Mouse (Mus musculus) adrenal gland, adult (tissue): Measurements from ENCODE around the gene Cdc73.
"Not testable (repeated sequence)": the region's sequence is repeated elsewhere in the genome, so short reads cannot be mapped to it uniquely, and the experiment has no call there.

ENCODE experiments used
- DNase-seq, 2 experiments: peaks; one replicate each; pipeline ENCODE4 v3.0.0; 2022 to 2023; ENCODE audit warnings: low spot score in 1 of 2; ENCODE audit not compliant: inconsistent age in 2 of 2

Cdc73 gene

DNA sequence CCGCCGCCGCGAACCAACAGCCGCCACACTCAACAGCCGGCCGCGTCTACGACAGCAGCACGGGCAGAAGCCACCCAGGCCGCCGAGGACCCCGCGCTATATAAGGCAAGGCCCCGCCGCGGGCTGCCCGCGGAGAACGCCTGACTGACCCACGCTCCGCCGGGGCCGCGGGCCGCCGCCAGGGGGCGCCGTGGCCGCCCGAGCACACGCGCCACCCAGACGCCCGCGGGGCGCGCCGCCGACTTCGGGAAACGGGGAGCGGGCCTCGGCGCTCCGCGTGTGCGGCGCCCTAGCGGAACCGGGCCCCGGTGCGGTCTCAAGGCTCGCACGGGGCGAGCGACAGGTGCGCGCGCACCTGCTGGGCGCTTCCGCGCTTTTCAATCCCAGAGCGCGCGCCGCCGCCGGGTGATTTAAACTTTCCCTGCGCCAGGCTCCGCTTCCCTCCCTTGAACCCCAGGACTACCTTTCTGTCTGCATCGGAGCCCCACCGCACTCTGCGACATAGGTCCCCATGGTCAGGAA lies at the start of gene Cdc73:
TSS of gene Cdc73 (minus strand) at position 153 of the 522 bp plus-strand sequence.
- DNase-seq = peak; percentile 94 to 97

DNA sequence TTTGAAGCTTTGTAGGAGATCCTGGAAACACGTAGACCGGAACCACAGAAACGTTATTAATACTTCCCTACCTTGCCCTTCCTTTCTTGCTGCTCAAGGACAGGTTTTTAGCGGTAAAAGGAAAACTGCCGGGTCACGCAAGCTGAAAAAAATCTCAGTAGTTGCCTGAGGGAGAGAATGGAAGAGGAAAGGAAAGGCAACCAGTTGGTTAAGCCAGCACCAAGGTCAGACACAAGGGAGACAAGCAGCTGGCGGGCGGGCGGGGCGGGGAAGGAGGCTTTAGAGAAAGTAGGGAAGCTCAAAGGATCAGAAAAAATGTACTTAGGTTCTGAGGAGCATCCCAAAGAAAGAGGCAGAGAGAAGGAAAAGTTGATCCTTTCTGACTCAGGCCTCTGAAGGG lies 43.2 kb upstream of the Cdc73 start:
- DNase-seq = no peak

DNA sequence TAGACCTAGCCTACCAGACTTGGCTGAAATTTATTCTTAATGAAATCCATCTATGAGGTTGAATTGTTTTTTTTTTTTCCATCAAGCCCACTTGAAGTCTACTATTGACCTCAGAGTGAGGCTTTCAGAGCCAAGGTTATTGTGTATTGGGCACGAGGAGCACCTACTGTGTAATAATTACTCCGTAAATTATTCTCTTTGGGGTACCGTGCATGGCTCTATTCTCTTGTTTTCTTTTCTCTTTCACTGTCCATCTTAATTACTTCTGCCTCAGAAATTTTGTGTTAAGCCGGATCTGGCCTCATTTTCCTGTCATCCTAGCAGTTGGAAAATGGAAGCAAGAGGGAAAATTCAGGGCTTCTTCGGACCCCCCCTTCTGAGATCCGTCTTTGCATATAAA lies 39.5 kb upstream of the Cdc73 start:
- DNase-seq = no peak

DNA sequence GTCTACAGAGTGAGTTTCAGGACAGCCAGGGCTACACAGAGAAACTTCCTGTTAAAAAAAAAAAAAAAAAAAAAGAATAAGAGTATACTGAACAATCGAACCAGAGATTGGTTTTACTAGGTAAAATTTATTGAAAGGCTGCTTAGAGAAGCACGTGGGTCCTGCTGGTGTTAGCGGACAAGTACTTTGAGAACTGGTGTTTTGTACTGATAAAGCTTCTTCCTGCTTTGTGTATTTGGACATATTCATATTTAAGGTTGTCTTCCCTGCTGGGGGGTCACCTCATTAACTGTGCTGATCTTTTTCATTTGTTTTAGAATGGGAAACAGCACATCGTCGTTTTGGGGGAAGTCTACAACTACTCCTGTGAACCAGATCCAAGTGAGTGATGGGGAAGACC lies 38.6 kb upstream of the Cdc73 start:
- no peak for DNase-seq

DNA sequence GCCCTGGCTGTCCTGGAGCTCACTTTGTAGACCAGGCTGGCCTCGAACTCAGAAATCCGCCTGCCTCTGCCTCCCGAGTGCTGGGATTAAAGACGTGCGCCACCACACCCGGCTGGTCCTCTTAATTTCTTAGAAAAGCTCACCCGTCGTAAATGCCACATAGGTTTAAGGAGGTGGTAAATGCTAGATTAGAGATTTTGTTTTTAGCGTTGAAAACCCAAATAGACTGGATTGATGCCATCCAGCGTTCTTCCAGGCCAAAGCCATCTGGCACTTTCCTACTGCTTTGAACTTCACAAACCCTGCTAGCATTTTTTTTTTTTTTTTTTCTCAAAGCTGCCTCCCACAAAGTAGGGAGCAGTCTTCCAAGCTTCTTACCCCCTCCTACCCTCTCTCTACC lies 37.9 kb upstream of the Cdc73 start:
- DNase-seq = no peak

DNA sequence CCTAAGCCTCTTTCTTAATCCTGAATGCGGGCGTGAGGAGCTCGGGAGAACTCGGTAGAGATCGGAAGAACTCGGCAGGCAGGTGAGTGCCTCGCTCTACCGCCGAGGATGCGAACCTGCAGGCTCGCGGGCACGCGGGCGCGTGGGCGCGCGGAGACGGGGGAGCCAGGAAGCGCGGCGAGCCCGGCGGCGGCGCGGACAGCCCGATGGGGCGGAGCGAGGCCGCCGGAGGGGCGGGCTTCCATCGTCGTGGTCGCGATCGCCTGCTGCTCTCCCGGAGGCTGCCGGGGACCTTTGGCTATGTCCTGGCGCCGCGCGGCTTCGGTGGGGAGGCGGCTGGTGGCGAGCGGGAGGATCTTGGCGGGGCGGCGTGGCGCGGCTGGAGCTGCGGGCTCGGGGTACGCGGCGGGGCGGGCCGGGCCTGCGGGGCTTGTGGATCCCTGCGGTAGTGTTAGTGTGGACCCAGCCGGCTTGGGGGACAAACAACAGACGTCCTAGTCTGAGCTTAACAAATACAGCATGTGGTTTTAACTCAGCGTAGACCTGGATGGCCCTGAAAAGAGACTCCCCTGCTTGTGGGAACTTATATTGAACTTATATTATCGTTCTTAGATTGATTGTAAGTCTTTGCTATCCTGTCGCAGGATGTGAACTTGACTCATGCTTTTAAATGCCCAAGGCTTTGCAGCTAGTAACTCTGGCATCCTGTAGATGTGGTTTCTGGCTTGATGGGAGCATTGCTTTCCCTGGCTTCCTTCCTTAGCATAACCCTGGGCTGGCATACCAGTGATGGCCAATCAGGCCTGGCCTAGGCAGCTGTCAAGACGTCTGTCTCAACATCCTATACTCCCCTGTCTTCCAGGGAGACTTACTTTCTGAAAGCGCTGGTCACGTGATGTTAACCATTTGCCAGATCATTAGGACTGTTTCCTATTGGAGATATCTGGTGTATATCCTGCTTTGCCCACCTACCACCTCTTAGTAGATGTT lies 37.0 kb upstream of the Cdc73 start:
- DNase-seq = peak; percentile 90 to 95

DNA sequence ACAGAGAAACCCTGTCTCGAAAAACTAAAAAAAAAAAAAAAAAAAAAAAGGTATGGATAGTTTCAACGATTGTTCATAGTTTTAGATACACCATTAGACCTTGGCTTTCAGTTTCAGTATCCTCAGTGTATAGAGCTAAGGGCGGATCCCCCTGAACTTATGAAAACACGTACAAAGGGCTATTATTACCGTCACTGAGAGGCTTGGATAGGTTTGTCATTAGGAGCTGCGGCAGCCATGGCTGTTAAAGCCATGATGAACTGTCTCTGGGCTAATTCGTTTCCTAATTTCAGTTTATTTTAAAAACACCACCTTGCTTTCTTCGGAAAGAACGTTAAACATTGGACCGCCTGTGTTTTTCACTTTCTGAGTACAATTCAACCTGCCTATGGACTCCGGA lies 36.1 kb upstream of the Cdc73 start:
- peak in 1 of 2 experiments; percentile 54 for DNase-seq

DNA sequence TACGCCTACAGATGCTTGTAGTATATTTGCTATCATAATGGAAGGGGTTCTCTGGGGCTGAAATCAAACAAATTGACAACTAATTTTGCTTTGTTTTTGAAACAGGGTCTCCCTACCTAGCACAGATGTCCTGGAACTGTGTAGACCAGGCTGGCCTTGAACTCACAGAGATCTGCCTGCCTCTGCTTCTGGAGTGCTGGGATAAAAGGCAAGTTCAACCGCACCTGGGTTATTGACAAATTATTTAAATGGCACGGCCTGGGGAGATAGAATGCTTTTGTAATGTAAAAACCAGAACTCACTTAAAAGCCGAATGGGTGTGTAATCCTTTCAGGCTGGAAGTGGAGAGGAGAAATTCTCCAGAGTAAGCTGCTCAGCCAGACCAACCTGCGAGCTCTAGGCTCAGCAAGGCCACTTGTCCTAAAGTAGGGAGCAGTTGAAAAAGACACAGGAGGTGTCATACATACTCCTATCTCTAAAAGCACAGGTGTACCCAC lies 31.3 kb upstream of the Cdc73 start:
- DNase-seq = no peak

DNA sequence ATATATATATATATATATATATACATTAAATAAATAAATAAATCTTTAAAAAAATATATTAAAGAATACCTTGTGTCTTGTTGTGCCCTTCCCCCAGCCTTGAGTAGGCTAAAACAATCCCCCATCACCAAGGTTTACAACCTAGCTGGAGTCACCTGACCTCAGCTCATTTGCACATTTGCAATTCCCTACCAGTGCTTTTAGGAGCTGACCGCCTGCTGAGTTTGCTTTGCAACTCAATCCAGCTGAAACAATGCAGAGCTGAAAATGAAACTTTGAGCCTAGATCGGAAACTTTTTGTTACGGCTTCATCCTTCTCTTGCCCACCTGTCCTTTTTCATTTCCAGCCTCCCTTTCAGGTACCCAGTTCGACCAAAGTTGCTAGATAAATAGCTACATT lies 29.0 kb upstream of the Cdc73 start:
- no peak for DNase-seq

DNA sequence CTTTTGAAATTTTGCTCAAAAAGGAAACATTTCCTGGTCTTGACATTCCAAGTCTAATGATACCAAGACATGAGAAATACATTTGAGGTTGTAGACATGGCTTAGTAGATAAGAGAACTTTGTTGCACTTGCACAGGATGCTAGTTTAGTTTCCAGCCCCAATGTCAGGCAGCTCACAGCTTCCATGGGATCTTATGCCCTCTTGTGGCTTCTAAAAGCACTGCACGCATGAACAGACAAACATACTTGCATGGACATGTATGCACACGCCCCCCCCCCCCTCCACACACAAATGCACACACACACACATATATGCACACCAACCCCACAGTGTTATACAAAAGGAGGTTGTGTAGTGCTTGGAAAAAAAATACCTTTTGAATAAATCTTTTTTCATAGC lies 28.2 kb upstream of the Cdc73 start:
- peak in 1 of 2 experiments; percentile 73 for DNase-seq

DNA sequence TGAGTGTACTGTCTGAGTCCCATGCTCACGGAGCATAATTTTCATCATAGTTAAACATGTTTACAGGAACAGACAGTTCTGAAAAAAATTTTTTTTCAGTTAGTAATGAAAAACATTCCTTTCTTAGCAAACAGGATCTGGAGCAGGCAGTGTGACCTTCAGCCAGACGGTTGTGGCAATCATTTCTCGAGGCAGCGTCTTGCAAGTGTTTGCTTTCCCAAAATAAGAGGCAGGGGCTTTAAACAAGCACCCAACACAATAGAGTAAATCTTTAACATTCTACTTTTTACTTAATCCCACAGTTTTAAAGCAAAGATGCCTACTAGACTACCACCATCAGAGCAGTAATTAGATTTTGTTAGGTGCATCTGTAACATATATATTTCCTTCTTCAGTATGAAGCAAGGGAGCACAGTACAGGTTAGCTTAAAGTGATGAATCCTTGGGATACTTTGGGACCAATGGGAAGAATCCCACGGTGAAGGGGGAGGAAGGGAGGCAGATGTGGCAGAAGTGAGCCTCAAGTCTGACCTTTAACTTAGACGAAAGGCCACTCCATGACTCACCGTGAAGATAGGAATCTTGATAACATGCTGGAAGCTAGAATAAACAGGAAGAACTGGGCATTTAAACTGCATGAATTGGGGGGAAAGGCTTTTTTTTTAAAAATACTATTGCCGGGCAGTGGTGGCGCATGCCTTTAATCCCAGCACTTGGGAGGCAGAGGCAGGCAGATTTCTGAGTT lies 25.2 kb upstream of the Cdc73 start:
- peak; percentile 50 to 81 for DNase-seq

DNA sequence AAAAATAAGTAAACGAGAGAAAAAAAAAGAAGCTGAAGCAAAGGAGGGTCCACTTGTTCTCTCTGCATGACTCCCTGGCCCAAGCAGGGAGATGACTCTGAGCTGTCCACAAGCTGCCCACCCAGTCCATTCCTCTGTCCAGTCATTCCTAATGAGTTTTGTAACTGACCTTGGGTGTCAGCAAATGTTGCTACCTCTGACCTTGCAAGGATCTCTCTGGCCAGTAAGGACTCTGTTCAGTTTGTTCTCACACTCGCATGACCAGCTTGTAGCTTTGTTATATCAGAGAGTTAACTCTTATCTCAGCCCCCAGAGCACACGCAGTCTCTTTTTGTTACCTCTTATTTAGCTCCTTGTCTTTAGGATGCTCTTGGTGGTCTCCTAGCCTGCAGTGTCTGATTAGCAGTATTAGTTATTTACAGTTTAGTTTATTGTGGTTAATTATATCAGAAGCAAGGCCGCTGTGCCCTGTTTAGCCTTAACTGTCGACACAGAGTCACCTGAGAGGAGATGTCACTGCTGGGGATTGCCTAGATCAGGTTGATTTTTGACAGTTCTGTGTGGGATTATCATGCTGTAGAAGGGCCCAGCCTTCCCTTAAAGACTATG lies 21.9 kb upstream of the Cdc73 start:
- DNase-seq = peak; percentile 71 to 84

DNA sequence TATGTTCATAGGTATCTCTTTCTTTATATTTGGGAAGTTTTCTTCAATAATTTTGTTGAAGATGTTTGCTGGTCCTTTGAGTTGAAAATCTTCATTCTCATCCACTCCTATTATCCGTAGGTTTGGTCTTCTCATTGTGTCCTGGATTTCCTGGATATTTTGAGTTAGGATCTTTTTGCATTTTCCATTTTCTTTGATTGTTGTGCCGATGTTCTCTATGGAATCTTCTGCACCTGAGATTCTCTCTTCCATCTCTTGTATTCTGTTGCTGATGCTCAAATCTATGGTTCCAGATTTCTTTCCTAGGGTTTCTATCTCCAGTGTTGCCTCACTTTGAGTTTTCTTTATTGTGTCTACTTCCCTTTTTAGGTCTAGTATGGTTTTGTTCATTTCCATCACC lies 13.3 kb upstream of the Cdc73 start, which contains the start of gene Glrx2:
TSS of gene Glrx2 (plus strand) at position 301 of the 400 bp plus-strand sequence.
- not testable (repeated sequence) for DNase-seq

DNA sequence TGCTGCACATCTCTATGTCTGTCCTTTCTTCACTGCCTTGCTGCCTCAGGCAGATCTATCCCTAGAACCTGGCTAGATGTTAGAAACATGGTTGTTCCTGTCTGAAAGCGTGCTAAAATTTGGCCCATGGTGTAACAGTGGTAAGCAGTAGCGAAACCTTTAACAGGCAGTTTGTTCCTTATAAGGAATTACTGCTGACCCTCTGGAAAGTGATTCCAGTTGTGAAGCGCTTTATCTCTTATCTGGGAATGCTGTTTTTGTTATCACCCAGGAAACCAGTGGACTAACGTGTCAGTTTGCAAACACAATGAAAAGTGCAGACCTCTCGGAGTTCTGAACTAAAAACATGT lies 7.9 kb upstream of the Cdc73 start:
- no peak for DNase-seq

DNA sequence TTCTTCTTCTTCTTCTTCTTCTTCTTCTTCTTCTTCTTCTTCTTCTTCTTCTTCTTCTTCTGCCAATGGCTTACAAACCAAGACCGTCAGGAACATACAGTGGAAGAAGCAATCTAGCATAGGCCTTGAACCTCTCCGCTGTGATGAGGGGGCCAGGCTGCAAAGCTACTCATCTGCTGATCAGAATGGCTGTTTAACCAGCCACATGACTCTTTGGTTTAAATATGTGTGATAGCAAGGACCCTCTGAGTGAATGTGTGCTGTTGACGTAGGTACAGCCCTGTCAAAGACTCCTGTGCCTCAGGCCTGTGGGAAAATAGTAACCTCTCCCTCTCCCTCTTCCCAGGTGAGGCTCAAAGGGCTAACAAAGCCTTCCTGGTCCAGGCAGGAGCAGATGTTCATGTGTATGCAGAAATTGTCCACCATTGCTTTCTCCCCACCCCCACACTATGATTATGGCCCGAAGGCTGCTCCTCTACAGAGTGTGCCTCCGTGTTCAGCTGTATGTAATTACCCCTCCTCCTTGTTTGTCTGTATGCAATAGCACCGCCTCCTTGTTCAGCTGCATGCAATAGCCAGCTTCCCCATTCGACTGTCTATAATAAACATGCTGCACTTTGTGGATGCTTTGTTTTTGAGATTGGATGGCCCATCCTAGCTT lies 7.4 kb upstream of the Cdc73 start:
- DNase-seq = no peak

DNA sequence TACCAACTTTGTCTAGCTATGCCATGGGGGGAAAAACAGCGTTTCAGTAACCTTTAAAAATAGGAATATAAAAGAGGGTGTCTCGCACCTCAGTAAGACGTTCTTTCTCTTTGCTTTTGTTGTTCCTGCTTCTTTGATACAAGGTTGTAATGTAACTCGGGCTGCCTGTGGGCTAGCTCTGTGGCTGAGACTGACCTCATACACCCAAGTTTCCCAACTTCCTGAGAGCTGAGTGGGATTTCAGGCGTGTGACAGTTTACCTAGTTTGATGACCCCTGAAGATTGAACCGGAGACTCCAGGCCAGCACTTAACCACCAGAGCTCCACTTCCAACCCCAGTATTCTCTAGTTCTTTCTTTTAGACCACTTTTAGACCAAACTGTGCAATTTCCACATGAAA lies 5.7 kb upstream of the Cdc73 start:
- DNase-seq = no peak

DNA sequence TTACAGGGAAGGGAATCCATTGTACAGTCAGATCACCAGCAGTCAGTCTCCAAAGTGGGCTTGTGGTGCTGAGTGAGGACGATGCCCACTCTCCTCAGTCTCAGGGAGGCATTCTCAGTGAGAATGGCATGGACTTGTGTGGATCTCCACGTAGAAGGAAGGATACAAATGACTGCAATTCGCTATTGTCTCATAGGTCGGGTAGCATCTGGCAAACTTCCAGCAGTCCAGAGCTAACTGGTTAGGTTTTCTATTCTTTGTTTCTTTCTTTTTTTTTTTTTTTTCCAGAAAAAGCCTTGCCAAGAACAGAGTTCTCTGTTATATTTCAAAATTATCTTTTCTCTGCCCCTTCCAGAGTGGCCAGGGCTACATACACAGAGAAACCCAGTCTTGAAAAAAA lies 4.3 kb upstream of the Cdc73 start:
- peak in 1 of 2 experiments; percentile 49 for DNase-seq

DNA sequence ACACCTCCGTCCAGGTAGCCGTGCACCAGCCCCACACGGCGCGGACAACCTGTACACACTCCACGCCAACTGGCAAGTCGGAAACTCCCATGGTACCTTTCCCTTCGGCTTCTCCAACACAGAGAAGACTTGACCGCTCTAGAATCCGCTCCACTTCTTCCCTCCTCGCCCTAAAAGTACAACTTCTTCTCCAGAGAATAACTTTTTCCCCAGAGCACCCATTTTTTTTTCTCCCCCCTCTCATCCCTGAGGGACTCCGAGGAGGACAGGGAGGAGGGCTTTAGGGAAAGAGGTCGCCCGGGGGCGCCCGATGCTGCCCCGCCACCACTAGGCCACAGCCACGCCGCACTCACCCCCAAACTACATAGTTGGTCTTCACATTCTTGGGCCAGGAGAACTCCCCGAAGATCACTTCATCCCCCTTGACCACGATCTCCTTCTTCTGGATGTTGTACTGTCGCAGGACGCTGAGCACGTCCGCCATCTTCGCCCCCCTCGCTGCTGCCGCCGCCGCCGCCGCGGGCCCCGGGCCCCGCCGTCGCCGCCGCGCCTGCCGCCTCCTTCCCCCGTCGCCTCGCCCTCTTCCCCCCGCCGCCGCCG lies 452 bp downstream of the Cdc73 start:
- DNase-seq = no peak

DNA sequence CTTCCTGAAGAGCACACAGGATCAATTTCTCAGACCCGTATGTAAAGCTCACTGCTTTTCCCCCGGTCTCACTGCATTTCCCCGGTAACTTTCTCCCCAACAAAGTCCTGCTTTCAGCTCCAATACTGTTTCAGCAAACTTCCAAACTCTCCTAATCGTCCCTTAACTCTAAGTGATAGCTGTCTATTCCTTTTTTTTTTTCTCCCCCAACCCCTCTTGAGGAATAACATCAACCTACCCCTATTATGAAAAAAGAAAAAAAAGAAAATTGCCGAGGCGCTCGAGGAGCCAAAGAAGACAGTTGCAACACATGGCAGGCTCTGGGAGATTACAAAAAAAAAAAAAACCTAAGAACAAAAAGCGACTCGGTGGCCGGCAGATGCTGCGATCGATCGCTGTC lies 957 bp downstream of the Cdc73 start:
- no peak for DNase-seq

DNA sequence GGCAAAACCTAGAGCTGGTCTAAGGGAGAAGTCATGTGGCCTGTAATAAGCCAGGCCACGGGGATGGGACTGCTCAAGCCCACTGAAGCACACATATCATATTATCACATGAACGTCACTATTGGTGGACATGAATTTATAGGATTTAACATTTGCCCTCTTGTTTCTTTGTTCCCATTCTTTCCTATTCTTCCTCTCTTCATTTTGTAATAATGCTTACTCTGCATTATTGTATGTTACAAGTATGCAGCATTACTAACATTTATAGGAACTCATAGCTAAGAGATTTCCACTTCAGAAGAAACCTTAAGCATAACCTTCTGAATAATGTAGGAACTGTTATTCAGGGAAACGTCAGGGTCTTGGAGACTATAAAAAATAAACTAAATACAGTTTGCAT lies 17.8 kb downstream of the Cdc73 start:
- no peak for DNase-seq
